Mouse (Mus musculus): ENCODE results near the gene Il18rap. TPM values are rescaled to one million over a fixed set of nuclear protein-coding genes. Genes with fewer than 3 reads are reported as not detected.

Il18rap gene
- 0.03 and 0.29 TPM in 2 replicates for polyA plus RNA-seq (2015; fragmentation: Nextera tagmentation; extraction: Ambion mirVana)

DNA sequence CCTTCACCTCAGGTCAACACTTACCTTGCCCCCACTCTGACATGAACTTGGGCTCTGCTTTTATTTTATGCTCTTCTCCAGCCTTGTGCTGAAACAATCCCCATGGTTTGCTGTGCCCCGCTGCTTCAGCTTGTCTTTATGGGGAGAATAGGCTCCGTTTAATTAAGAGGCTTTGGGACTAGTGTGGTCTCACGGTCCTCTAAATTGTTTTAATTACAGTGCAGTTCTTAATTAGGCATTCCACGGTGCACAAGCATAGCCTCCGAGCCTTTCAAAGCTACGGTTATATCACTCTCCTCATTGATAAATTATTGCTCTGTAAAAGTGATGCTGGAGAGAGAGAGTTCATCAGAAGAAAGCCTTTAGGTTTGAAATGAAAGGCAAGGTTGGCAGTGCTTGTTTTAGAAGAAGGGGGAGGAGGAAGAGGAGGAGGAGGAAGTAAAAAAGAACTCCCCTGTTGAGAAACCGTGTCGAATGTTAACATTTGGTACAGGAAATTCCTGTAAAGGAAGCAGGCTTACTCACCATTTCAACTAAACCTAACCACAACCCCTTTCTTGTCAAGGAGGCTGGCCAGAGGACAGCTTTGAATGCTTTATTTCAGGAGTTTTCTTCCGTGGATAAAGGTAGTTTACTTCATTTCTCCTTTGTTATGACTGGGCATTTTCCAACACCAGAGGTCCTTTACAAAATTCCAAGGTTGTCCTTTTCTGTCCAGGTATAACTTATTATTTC is at the start of gene Il18rap:
Gene Il18rap (plus strand): TSS at position 512 of the 735 bp plus-strand sequence.
- H3K27ac ChIP-seq (replicated peaks), result no peak within 1 kb of the TSS
- peak within 1 kb of the TSS; percentile 32 for H3K4me2 ChIP-seq
- H3K36me3 ChIP-seq, result no peaks in the 10 kb centered on the region
- no peak within 1 kb of the TSS for H3K9ac ChIP-seq (replicated peaks)
- H3K4me1 ChIP-seq, result peaks cover 7% of the 10 kb centered on the region
- peak; percentile 35; the same call in 1 of the 2 replicates for ATAC-seq (ENCODE audit: low FRiP score)
- H3K27me3 ChIP-seq (replicated peaks), result no peaks in the 10 kb centered on the region
- H3K4me3 ChIP-seq (replicated peaks), result no peak within 1 kb of the TSS
- no peaks in the 10 kb centered on the region for H3K9me3 ChIP-seq (replicated peaks)
- 17% methylated on average over 9 of the region's 9 CpGs for WGBS

GRCm38 (mm10) chr1:40465477-40466430 is 49.4 kb upstream of the Il18rap start, which contains the start of gene Il18r1:
Gene Il18r1, plus strand, starts transcription at chr1:40465552.
- WGBS, result 55% methylated on average over 20 of the region's 20 CpGs

GRCm38 (mm10) chr1:40467306-40467705 is 47.9 kb upstream of the Il18rap start:
- Histone ChIP-seq H3K36me3 (no peaks in the 10 kb centered on the region), H3K9ac (replicated peaks) (no peak overlapping the region), H3K4me2 (no peak overlapping the region), H3K27me3 (replicated peaks) (no peaks in the 10 kb centered on the region), H3K4me1 (no peaks in the 10 kb centered on the region), H3K9me3 (replicated peaks) (no peaks in the 10 kb centered on the region), H3K27ac (replicated peaks) (no peak overlapping the region), H3K4me3 (replicated peaks) (no peak overlapping the region)
- ATAC-seq (ENCODE audit: low FRiP score), result no peak
- WGBS, result 88% methylated on average over 4 of the region's 4 CpGs

More at GRCm38 (mm10) chr1:40465477-40466430, 49.4 kb upstream of the Il18rap start, which contains the start of gene Il18r1:
- H3K9ac ChIP-seq (replicated peaks), result no peak within 1 kb of the TSS
- no peaks in the 10 kb centered on the region for H3K4me1 ChIP-seq
- H3K27ac ChIP-seq (replicated peaks), result no peak within 1 kb of the TSS
- no peak within 1 kb of the TSS for H3K4me3 ChIP-seq (replicated peaks)
- no peak for ATAC-seq (ENCODE audit: low FRiP score)
- H3K4me2 ChIP-seq, result no peak within 1 kb of the TSS
- no peaks in the 10 kb centered on the region for H3K27me3 ChIP-seq (replicated peaks)
- no peaks in the 10 kb centered on the region for H3K36me3 ChIP-seq
- no peaks in the 10 kb centered on the region for H3K9me3 ChIP-seq (replicated peaks)

- H3K4me2 ChIP-seq, result no peak overlapping the region
- no peak overlapping the region for H3K27ac ChIP-seq (replicated peaks)
- H3K9me3 ChIP-seq (replicated peaks), result no peaks in the 10 kb centered on the region
- 85% methylated on average over 2 of the region's 2 CpGs for WGBS
- no peak overlapping the region for H3K9ac ChIP-seq (replicated peaks)
- no peaks in the 10 kb centered on the region for H3K27me3 ChIP-seq (replicated peaks)
- no peak for ATAC-seq (ENCODE audit: low FRiP score)
- H3K4me1 ChIP-seq, result no peaks in the 10 kb centered on the region
- no peaks in the 10 kb centered on the region for H3K36me3 ChIP-seq
- H3K4me3 ChIP-seq (replicated peaks), result no peak overlapping the region
Measured at GRCm38 (mm10) chr1:40468805-40469204, 46.4 kb upstream of the Il18rap start.

DNA sequence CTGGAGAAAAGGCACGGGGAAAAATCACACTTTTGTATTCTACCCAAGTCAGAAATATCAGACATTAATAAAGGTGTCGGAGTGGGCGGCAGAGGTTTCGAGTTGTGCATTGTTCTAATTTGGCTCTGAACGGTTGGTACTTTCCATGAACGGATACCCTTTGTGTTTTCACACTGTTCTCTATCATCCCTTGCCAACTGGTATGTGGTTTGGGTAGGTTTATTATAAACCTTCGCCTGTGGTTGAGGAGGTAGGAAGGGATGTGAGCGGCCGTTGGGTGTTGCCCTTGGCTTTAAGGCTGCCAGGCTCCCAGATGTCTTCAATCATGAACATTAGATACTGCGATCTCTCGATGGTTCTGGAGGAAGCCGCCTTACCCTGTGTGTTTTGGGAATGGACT is 45.3 kb upstream of the Il18rap start:
- Histone ChIP-seq H3K36me3 (no peaks in the 10 kb centered on the region), H3K4me2 (no peak overlapping the region), H3K27me3 (replicated peaks) (no peaks in the 10 kb centered on the region), H3K9me3 (replicated peaks) (no peaks in the 10 kb centered on the region), H3K27ac (replicated peaks) (no peak overlapping the region), H3K4me3 (replicated peaks) (no peak overlapping the region), H3K9ac (replicated peaks) (no peak overlapping the region), H3K4me1 (no peaks in the 10 kb centered on the region)
- 90% methylated on average over 12 of the region's 12 CpGs for WGBS
- ATAC-seq (ENCODE audit: low FRiP score), result no peak

DNA sequence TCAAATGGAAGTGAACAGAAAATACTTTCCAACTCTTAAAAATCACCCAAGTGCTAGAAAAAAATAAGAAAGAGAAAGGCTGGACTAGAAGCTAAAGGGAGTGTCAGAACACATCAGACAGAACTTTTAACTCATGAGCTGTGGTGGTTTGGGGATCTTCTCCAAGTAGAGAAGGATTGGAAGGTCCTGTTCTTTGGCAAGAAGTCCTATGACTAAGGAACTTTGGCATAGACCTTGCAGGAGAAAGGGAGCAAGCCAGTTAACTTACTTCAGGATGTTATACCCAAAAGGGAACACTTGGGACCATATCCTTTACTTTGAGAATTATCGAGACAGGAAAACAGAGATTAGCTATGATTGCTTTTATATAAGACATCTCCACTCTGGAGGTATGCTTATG is 42.8 kb upstream of the Il18rap start:
- no peaks in the 10 kb centered on the region for H3K27me3 ChIP-seq (replicated peaks)
- no peak overlapping the region for H3K4me2 ChIP-seq
- H3K36me3 ChIP-seq, result no peaks in the 10 kb centered on the region
- no peaks in the 10 kb centered on the region for H3K4me1 ChIP-seq
- H3K27ac ChIP-seq (replicated peaks), result no peak overlapping the region
- no peaks in the 10 kb centered on the region for H3K9me3 ChIP-seq (replicated peaks)
- H3K4me3 ChIP-seq (replicated peaks), result no peak overlapping the region
- no peak for ATAC-seq (ENCODE audit: low FRiP score)
- no peak overlapping the region for H3K9ac ChIP-seq (replicated peaks)
- WGBS, result 96% methylated on average over 1 of the region's 1 CpGs

DNA sequence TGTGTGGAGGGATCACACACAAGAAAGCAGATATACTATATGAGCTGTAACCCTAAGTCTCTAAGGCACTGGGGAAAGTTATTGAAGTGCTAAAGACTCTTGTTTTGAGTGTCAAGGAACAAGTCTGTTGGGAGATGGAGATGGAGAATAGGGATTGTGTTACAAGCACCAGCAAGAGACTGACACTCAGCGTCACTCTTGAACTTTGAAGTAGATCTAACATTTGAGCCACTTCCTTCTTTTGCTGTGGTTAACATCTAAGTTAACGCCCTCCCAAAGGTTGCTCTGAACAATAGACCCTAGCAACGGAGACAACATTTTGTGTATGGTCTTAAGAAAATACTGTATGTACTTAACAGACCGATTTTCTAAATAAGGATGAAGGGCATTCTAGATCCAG is 41.5 kb upstream of the Il18rap start:
- H3K36me3 ChIP-seq, result no peaks in the 10 kb centered on the region
- H3K4me3 ChIP-seq (replicated peaks), result no peak overlapping the region
- H3K9ac ChIP-seq (replicated peaks), result no peak overlapping the region
- ATAC-seq (ENCODE audit: low FRiP score), result no peak
- no peaks in the 10 kb centered on the region for H3K4me1 ChIP-seq
- 90% methylated on average over 4 of the region's 4 CpGs for WGBS
- H3K4me2 ChIP-seq, result no peak overlapping the region
- no peaks in the 10 kb centered on the region for H3K9me3 ChIP-seq (replicated peaks)
- no peak overlapping the region for H3K27ac ChIP-seq (replicated peaks)
- H3K27me3 ChIP-seq (replicated peaks), result no peaks in the 10 kb centered on the region

- Histone ChIP-seq H3K4me2 (no peak overlapping the region), H3K4me3 (replicated peaks) (no peak overlapping the region), H3K27me3 (replicated peaks) (no peaks in the 10 kb centered on the region), H3K36me3 (no peaks in the 10 kb centered on the region), H3K9me3 (replicated peaks) (no peaks in the 10 kb centered on the region), H3K27ac (replicated peaks) (no peak overlapping the region), H3K4me1 (no peaks in the 10 kb centered on the region), H3K9ac (replicated peaks) (no peak overlapping the region)
- ATAC-seq (ENCODE audit: low FRiP score), result no peak
- WGBS, result 92% methylated on average over 5 of the region's 5 CpGs
Measured at GRCm38 (mm10) chr1:40474336-40474735, 40.8 kb upstream of the Il18rap start.

GRCm38 (mm10) chr1:40475697-40476096 is 39.5 kb upstream of the Il18rap start:
- no peak overlapping the region for H3K9ac ChIP-seq (replicated peaks)
- no peaks in the 10 kb centered on the region for H3K4me1 ChIP-seq
- no peaks in the 10 kb centered on the region for H3K9me3 ChIP-seq (replicated peaks)
- H3K4me3 ChIP-seq (replicated peaks), result no peak overlapping the region
- no peaks in the 10 kb centered on the region for H3K36me3 ChIP-seq
- H3K27me3 ChIP-seq (replicated peaks), result no peaks in the 10 kb centered on the region
- ATAC-seq (ENCODE audit: low FRiP score), result no peak
- H3K27ac ChIP-seq (replicated peaks), result no peak overlapping the region
- H3K4me2 ChIP-seq, result no peak overlapping the region
- 72% methylated on average over 3 of the region's 3 CpGs for WGBS

DNA sequence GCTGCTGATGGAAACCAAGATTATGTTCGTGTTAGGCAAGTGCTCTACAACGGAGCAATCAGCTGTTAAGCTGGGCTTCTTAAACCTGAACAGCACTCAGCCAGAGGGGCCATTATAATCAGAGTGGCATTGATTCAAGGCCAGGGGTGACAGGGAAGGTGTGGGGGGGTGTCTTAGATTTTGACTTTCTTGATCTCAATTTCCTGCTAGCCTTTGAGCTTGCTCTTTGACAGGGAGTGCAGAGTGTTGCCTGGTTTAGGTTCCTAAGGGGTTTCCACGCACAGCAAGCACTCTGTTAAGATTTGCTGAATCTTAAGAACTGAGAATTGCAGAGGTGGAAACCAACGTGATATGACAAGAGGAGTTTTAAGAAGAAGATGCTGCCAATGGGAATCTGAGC is 38.4 kb upstream of the Il18rap start:
- Histone ChIP-seq H3K9me3 (replicated peaks) (no peaks in the 10 kb centered on the region), H3K27ac (replicated peaks) (no peak overlapping the region), H3K27me3 (replicated peaks) (no peaks in the 10 kb centered on the region), H3K4me2 (no peak overlapping the region), H3K4me3 (replicated peaks) (no peak overlapping the region), H3K9ac (replicated peaks) (no peak overlapping the region), H3K4me1 (no peaks in the 10 kb centered on the region), H3K36me3 (no peaks in the 10 kb centered on the region)
- WGBS, result 83% methylated on average over 4 of the region's 4 CpGs
- no peak for ATAC-seq (ENCODE audit: low FRiP score)

GRCm38 (mm10) chr1:40479505-40479923 is 35.6 kb upstream of the Il18rap start:
- H3K9me3 ChIP-seq (replicated peaks), result no peaks in the 10 kb centered on the region
- ATAC-seq (ENCODE audit: low FRiP score), result no peak
- 92% methylated on average over 6 of the region's 6 CpGs for WGBS

More at GRCm38 (mm10) chr1:40479505-40479923, 35.6 kb upstream of the Il18rap start:
- Histone ChIP-seq H3K4me2 (no peak overlapping the region), H3K27ac (replicated peaks) (no peak overlapping the region), H3K9ac (replicated peaks) (no peak overlapping the region), H3K4me3 (replicated peaks) (no peak overlapping the region), H3K27me3 (replicated peaks) (no peaks in the 10 kb centered on the region), H3K4me1 (no peaks in the 10 kb centered on the region), H3K36me3 (no peaks in the 10 kb centered on the region)

Data from neural tube, embryonic 15.5 days (tissue).